Mouse (Mus musculus) layer of hippocampus, adult 2 months (tissue): ENCODE results near the gene Pah. TPM values are rescaled to one million over a fixed set of nuclear protein-coding genes. Genes with fewer than 3 reads are reported as not detected.

Experiments
- DNase-seq, 2 experiments: peaks; one replicate each; pipeline ENCODE4 v3.0.0; 2022; ENCODE audit warnings: low spot score in 2 of 2
- H3K27ac ChIP-seq: fragments of 200-600 bp; 2 replicates; pipeline ENCODE4 v1.8.1; 2022
- H3K4me3 ChIP-seq: fragments of 200-600 bp; 2 replicates; pipeline ENCODE4 v1.8.1; 2022; ENCODE audit warnings: mild to moderate bottlenecking
- CTCF ChIP-seq: fragments of 200-600 bp; conservative IDR thresholded peaks from 2 replicates; pipeline ENCODE4 v1.8.1; 2022; ENCODE audit warnings: antibody characterized with exemption, mild to moderate bottlenecking, moderate library complexity
- long read RNA-seq, 2 experiments: library from polyadenylated mRNA; stranded (forward); transcript quantifications; one replicate each; pipeline ENCODE4 v2.0.0; 2021; ENCODE audit warnings: borderline mapping rate in 2 of 2
- total RNA-seq, 2 experiments: library from RNA; stranded (reverse); gene quantifications; 2 replicates each; pipeline ENCODE4 v1.2.3; 2021

The Pah gene
- total RNA-seq: not detected
- long read RNA-seq, experiment 1: 0 reads
- long read RNA-seq, experiment 2: 0 reads

DNA sequence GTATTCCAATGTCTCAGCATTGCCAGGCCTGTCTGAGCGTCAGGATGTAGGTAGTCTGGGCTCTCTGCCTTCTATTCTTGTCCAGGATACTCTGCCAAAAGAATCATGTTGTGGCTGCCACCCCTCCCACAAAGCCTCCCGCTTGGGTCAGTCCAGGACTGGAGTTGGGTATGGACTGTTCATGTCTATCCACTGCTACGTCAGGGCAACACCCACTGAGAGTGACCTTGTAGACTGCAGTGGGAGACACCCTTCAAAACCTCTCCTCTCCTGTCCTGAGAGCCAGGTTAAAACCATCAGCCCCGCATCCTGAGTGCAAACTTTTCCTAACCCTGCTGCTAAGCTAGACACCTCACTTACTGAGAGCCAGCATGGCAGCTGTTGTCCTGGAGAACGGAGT lies at the start of gene Pah:
Gene Pah (plus strand): TSS at position 150 of the 400 bp plus-strand sequence.
- no peak within 1 kb of the TSS for H3K27ac ChIP-seq
- no peak for TF ChIP-seq CTCF

DNA sequence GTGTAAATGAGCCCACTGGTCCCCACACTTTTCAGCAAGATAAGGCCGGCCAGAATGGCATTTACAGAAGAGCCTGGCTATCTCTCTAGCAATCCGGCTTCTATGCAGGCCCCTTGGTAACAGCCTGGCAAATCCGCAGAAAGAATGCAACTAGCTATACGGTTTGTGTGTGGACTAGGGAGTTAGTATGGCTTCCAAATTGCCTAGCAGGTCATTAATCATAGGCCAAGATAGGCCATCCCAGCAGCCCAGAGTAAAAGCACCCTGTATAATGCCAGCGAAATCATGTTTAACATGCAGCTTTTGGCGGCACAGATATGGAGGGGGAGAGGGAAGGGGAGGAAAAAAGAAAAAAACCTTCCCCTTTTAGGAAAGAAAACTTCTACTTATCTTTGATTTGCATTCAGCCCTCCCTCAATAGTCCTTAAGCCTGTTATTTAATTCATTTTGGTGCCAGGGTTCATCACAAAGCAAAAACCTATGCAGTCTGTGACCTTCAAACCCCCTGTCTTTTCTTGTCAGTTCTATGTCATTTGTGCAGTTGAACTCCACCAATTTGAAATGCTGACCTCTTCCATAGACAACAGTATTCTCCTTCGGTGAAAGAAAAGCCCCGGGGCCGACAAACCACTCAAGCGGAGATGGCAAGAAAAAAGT lies 48.0 kb upstream of the Pah start:
- no peak for TF ChIP-seq CTCF
- Histone ChIP-seq H3K27ac (no peak overlapping the region), H3K4me3 (no peak overlapping the region)
- no peak for DNase-seq

More for the DNA sequence above, at the start of gene Pah:
- no peak within 1 kb of the TSS for H3K4me3 ChIP-seq
- DNase-seq: no peak

DNA sequence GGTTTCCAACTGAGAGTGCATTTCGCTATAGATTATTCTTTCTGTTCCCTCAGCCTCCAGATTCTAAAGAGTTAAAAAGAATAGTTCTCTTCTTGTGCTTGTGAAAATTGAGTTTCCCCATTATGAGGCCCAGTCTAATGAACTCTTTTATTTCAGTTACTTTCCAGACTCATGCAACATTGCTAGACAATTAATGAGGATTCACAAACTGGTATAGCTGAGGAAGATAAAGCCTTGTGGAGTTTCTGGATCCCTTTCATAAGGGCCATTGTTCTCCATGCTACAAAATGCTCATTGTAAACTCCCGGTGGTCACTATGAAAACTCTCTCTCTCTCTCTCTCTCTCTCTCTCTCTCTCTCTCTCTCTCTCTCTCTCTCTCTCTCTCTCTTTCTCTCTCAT lies 46.6 kb upstream of the Pah start:
- H3K4me3 ChIP-seq: no peak overlapping the region
- no peak overlapping the region for H3K27ac ChIP-seq
- DNase-seq: no peak
- TF ChIP-seq CTCF: no peak

DNA sequence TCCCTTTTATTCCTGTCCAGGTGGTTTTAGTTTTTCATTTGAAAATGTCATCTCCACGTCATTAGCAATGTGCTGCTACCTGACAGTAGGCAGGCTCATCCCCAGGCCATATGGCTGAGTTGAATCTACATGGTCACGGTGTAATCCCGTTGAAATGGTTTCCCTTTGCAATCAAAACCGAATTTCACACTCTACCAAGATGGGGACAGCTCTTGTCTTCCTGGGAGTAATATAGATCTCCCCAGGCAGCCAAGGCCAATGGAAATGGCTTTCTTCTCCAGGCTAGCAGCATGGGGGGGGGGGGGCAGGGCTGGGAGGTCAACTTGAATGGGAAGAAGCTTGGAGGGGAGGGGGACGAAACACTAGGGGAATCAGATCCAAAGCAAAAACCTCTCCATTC lies 43.7 kb upstream of the Pah start:
- no peak for TF ChIP-seq CTCF
- H3K27ac ChIP-seq: no peak overlapping the region
- DNase-seq: no peak
- H3K4me3 ChIP-seq: no peak overlapping the region

DNA sequence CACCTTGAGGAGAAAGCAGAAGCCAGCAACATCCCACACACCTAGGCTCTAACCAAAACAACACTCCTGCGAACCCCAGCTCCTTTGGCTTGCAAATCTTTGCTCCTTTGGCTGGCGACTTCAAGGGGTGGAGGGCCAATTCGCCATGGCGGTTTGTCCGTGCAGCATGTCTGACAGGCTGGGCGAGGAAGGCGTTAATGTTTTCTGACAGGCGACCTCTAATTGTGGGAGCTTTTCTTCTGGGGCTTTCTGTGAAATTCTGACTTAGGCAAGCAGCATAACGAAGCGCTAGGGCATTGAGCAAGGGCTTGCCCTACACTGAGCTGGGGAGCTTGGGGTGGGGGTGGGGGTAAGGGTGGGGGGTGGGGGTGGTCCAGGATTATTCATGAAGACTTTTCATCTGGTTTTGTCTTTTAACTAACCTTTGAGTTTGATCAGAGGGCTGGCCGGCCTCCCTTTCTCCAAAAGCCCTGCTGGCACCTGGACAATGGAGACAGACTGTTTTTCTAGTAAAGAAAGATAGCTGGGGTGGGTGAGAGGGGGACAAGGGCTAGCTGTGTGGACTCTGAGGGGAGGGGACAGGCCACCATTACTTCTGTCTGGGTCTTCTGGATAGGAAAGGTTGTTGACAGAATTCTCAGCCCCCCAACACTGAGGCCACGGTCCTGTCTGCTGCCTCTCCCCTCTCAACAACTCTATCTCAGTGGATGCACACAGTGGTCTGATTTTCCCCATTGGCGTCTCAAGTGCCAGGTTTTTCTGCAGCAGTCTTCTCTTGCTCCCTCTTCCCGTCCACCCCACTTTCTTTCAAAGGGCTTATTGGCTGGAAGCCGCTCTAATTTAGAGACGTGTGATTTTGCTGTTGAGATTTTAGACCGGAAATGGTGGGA lies 36.5 kb upstream of the Pah start:
- H3K27ac ChIP-seq: peak overlapping the region; percentile 78
- TF ChIP-seq CTCF: no peak
- no peak for DNase-seq
- peak overlapping the region; percentile 55 for H3K4me3 ChIP-seq

DNA sequence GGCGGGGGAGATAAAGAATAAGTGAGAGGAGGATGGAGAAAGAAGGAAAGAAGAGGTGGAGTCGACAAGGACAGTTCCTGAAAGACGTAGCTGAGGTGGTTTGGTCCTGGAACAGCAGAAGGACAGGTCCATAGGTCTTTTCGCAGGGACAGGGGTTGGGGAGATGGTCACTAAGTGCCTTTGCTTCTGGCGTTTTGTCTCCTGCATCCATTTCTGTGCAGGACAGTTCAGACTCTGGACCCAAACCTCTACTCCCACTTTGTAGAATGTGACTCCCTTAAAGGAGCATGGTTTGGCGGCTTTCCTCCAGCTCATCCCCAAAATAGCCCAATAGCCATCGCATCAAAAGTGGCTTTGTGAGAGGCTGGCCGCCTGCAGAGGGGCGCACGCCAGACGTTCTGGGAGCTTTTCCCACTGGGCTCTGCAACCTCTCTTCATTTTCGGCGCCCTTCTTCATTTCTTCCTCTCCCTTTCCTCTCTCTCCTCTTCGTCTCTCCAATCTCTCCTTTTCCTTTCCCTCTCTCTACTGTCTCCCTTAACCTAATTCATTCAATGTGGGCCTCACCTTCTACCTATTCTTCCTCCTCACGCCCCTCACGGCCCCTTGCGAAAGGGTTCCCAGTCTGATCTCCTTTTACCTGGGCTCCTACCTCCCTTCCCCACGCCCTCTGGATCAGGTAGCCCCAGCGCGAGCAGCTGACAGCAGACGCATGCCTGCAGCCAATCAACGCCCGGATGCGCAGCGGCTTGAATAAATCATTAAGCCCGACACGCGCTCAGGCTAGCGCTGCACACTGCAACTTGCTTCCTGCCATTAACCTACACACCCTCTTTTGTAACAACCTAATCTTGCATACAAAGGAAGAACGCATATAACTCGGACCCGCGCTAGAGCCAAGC lies 35.6 kb upstream of the Pah start:
- H3K27ac ChIP-seq: peak overlapping the region; percentile 78
- peak; percentile 47 to 57 for DNase-seq
- no peak for TF ChIP-seq CTCF
- H3K4me3 ChIP-seq: peak overlapping the region; percentile 55

DNA sequence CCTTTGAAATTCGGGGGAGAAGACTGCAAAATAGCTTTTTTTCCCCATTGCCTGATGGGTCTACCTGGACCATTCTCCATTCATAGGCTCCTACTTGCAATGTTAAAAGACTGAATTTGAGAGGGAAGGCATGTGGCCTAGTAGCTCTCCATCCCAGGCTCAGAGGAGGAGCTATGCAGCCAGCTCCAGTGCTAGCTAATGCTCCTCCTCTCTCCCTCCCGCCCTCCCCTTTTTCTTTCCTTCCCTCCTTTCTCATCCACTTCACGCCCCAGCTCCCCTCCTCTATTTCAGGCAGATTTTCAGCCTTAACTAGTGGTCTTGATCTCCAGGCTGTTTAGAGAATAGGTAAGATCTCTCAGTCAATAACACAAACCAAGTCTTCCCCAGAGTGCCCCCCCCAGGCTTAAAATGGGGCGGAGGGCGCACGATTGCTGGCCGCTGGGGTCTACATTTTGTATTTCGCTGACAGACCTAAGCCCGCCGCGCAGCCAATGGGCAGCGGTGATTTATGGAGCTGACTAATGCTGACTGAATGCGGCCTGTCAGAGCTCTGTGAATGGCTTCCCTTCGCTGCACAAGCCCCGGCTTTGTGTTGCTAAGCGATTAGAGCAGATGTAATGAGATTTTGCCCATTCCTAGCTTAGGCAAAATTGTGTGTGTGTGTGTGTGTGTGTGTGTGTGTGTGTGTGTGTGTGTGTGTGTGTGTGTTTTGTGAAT lies 33.0 kb upstream of the Pah start:
- H3K4me3 ChIP-seq: peak overlapping the region; percentile 41
- H3K27ac ChIP-seq: peak overlapping the region; percentile 85
- DNase-seq: peak in 1 of 2 experiments; percentile 41
- TF ChIP-seq CTCF: no peak

DNA sequence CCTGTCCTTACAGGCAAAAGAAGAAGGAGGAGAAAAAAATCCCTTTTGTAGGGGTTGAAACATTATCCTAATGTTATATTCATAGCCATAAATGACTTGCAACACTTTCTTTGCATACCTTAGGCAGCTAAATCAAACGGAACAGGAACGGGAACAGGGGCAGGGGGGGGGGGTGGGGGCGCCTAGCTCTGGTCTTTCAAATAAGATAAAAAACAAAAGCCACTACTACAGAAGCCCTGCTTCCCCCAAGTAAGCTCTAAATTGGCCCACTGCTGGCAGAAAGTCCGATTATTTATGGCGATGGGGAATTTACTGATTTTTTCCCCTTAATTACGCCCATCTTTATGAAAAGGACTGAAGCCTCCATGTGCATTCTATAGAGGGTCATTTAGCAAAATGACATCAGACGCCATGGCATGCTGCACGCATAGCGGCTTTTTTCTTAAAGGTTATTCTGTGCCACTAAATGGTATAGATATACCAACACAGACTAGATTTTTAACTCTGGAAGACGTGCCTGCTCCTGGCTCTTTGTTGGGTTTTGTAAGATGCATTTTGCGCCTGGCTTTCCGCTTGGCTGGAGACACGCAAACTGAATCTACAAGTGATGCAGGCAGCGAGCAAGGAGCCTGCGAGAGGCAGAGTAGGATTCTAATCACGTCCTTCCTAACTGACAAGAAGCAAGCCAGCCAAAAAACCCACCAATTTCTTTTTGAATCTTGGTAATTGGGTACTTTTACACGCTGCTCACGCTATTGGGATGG lies 32.2 kb upstream of the Pah start:
- no peak for TF ChIP-seq CTCF
- peak overlapping the region; percentile 77 for H3K27ac ChIP-seq
- H3K4me3 ChIP-seq: peak overlapping the region; percentile 12; the same call in 1 of the 2 replicates

DNA sequence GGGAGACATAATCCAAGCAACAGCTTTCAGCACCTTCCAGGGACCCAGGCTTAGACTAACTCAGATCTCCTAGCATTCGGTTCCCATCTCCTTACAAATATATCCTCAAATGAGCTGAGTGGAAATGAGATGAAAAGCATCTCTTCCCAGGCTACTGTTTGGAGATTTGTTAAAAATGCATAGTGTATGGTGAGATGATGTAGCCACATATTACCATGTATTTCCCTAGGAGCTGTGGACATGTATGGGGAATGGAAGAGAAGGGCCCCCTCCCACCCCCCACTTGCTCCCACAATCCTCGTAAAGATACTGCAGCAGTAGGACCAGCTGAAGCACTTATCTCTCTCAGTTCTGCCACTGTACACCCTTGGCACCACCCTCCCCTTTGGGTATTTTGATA lies 31.3 kb upstream of the Pah start:
- DNase-seq: no peak
- no peak overlapping the region for H3K4me3 ChIP-seq
- no peak for TF ChIP-seq CTCF
- no peak overlapping the region for H3K27ac ChIP-seq

More for the DNA sequence above, 32.2 kb upstream of the Pah start:
- peak; percentile 23 to 75 for DNase-seq

DNA sequence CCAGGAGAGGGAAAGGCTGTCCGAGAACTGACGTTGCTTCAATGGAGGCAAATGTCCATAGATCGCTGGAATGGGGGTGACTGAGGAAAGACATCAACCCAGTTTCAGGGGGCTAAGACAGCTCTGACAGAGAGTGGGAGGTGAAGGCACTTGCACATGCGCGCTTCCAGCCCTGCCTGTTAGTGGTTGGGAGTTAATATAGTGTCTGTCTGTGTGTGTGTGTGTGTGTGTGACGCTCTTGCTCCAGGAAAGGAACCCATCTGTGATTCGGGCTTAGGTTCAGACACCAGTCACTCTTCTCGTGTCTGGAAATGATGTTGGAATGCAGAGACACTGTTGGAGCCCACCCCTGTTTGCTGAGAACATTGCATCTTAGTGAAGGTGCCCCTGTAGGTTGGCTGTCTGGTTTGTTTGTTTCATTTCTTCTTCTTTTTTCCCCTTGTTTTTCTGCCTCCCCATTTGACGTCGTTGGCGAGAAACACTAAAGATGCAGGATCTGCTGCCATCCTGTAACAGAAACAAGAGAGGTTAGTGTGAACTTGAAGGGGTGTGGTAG lies 30.0 kb upstream of the Pah start:
- DNase-seq: no peak
- peak overlapping the region; percentile 73 for H3K4me3 ChIP-seq
- H3K27ac ChIP-seq: peak overlapping the region; percentile 91
- TF ChIP-seq CTCF: no peak

DNA sequence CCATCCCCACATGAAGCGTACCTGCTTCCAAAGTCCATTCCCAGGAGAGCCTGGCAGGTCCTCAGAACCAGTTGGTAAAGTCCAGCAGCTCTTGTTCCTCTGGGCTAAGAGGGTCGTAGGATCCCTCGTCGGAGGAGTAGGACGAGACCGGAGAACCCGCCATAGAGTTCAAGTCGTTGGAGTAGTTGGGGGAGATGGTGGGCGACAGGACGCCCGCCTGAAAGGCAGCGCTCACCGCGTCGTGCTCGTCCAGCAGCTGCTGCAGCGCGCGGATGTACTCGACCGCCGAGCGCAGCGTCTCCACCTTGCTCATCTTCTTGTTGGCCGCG lies 29.3 kb upstream of the Pah start:
- no peak for TF ChIP-seq CTCF
- Histone ChIP-seq H3K27ac (peak overlapping the region; percentile 91), H3K4me3 (peak overlapping the region; percentile 73)
- DNase-seq: no peak
